Mouse (Mus musculus) ES-Bruce4 (cell line): ENCODE measurements around the gene Snrnp27. TPM values are rescaled to one million over a fixed set of nuclear protein-coding genes. Genes with fewer than 3 reads are reported as not detected.

Source experiments
- H3K27ac ChIP-seq: 2 replicates; pipeline ENCODE4 v1.5.1; 2012; ENCODE audit warnings: low read length, inconsistent platforms; ENCODE audit not compliant: insufficient read depth
- H3K27me3 ChIP-seq: 2 replicates; pipeline ENCODE4 v1.6.1; 2012; ENCODE audit warnings: mild to moderate bottlenecking, low read length, inconsistent platforms; ENCODE audit not compliant: control insufficient read depth, poor library complexity, insufficient read depth, severe bottlenecking
- H3K36me3 ChIP-seq: 2 replicates; pipeline ENCODE4 v1.6.1; 2012; ENCODE audit warnings: inconsistent platforms, mild to moderate bottlenecking, low read length, moderate library complexity; ENCODE audit not compliant: control insufficient read depth, poor library complexity, insufficient read depth, severe bottlenecking
- H3K4me1 ChIP-seq: one replicate; pipeline ENCODE4 v1.8.1; 2011; ENCODE audit warnings: low read length; ENCODE audit not compliant: control insufficient read depth, insufficient read depth
- H3K4me3 ChIP-seq: 2 replicates; pipeline ENCODE4 v1.5.1; 2011; ENCODE audit warnings: low read depth, mild to moderate bottlenecking, low read length
- H3K9ac ChIP-seq: 2 replicates; pipeline ENCODE4 v1.6.1; 2012; ENCODE audit warnings: low read depth, mild to moderate bottlenecking, inconsistent platforms; ENCODE audit not compliant: poor library complexity, severe bottlenecking
- H3K9me3 ChIP-seq: replicated peaks from 2 replicates; pipeline ENCODE4 v1.6.1; 2012; ENCODE audit warnings: mild to moderate bottlenecking, low read length, inconsistent platforms; ENCODE audit not compliant: control insufficient read depth, poor library complexity, insufficient read depth, severe bottlenecking
- CTCF ChIP-seq: IDR thresholded peaks from one replicate; pipeline ENCODE4 v1.8.1; 2011; ENCODE audit warnings: low read depth, low read length
- EP300 ChIP-seq: IDR thresholded peaks from 2 replicates; pipeline ENCODE4 v1.6.1; 2011; ENCODE audit warnings: low read depth, low read length; ENCODE audit not compliant: insufficient read depth
- POLR2A ChIP-seq: IDR thresholded peaks from one replicate; pipeline ENCODE4 v1.8.1; 2011; ENCODE audit warnings: low read length; ENCODE audit not compliant: insufficient read depth
- polyA plus RNA-seq: library from polyadenylated mRNA; stranded (reverse); fragments of >200 nt; gene quantifications from 2 replicates; pipeline ENCODE4 v1.2.4, GENCODE M21; 2011; ENCODE audit warnings: low read depth; ENCODE audit not compliant: missing spikeins, insufficient read depth, insufficient read length

Gene Snrnp27
- polyA plus RNA-seq, 1 experiment = 93.5 TPM

DNA sequence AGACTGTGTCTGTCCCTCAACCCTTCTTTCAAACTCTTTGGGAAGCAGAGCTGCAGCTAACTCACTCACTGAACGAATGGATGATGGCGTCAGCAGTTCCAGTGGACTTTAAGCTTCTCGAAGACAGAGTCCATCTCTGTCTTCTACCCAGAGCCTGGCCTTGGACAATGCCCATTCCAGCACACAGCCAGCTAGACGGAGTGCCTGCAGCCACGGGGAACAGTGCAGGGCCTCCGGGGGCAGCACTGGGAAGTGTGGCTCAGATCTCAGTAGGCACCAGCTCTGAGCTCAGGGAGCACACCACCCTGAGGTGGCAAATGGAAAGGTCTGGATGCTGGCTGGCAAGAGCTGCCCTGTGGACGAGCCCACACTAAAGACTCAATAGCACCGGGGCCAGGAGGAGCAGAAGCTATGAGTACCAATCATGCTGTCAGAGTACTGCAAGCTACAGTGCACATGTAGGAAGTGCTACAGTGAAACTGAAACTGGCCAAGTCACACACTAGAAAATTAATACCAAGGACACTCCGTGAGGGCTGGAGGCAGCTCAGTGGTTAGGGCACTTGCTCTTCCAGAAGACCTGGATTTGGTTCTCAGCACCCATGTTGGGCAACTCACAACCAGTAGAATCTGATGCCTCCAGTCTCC is 29.9 kb downstream of the Snrnp27 start:
- Histone ChIP-seq H3K4me1 (no peaks in the 10 kb centered on the region), H3K27me3 (no peaks in the 10 kb centered on the region), H3K9me3 (no peaks in the 10 kb centered on the region), H3K4me3 (no peak overlapping the region), H3K27ac (no peak overlapping the region), H3K9ac (no peak overlapping the region), H3K36me3 (no peaks in the 10 kb centered on the region)
- TF ChIP-seq POLR2A (no peak), CTCF (no peak), EP300 (no peak)

GRCm38 (mm10) chr6:86653026-86653425 is 31.3 kb downstream of the Snrnp27 start:
- TF ChIP-seq POLR2A (no peak), EP300 (no peak), CTCF (no peak)
- no peaks in the 10 kb centered on the region for H3K36me3 ChIP-seq

DNA sequence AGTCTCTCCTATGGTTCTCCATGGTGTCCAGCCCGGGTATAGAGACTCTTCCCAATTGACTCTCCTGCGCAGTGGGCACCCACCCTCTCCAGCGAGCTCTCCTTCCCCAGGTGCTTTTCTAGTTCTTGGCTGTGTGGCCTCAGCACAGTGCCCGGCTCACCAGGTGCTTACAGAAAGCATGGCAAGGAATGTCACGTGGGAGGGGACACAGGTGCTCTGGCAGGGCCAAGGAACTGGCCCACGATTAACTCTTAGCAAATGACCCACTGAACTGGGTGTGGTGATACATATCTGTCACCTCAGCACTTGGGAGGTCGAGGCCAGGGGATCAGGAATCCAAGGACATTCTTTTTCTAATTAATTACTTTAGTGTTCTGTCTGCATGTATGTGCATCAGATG is 38.2 kb downstream of the Snrnp27 start:
- no peak for TF ChIP-seq EP300
- TF ChIP-seq POLR2A = no peak
- TF ChIP-seq CTCF = no peak
- no peaks in the 10 kb centered on the region for H3K9me3 ChIP-seq
- H3K36me3 ChIP-seq = no peaks in the 10 kb centered on the region
- no peak overlapping the region for H3K27ac ChIP-seq
- no peak overlapping the region for H3K9ac ChIP-seq
- H3K4me1 ChIP-seq = no peaks in the 10 kb centered on the region
- H3K27me3 ChIP-seq = no peaks in the 10 kb centered on the region
- no peak overlapping the region for H3K4me3 ChIP-seq

More at GRCm38 (mm10) chr6:86653026-86653425, 31.3 kb downstream of the Snrnp27 start:
- Histone ChIP-seq H3K4me3 (no peak overlapping the region), H3K4me1 (no peaks in the 10 kb centered on the region), H3K9me3 (no peaks in the 10 kb centered on the region), H3K27ac (no peak overlapping the region), H3K9ac (no peak overlapping the region), H3K27me3 (no peaks in the 10 kb centered on the region)

DNA sequence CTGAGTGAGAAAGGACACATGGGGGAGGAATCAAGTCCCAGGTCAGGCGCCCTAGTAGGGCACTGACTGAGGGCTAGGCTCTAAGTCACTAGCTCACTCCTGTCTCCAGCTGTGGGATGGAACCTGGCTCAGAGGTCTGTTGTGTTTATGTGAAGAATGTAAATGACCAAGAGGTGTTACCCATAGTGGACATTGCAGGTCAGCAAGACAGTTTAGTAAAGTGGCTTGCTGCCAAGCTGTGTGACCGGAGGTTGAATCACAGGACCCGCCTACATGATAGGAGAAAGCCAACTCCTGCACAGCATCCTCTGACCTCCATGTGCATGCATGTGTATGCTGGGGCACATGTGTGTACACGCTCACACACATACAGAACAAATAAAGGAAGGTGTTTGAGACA is 38.8 kb downstream of the Snrnp27 start:
- Histone ChIP-seq H3K4me1 (no peaks in the 10 kb centered on the region), H3K27me3 (no peaks in the 10 kb centered on the region), H3K36me3 (no peaks in the 10 kb centered on the region), H3K27ac (no peak overlapping the region), H3K9ac (no peak overlapping the region), H3K9me3 (no peaks in the 10 kb centered on the region), H3K4me3 (no peak overlapping the region)
- TF ChIP-seq POLR2A (no peak), CTCF (no peak), EP300 (no peak)

GRCm38 (mm10) chr6:86644775-86645400 is 39.4 kb downstream of the Snrnp27 start:
- Histone ChIP-seq H3K36me3 (no peaks in the 10 kb centered on the region), H3K9me3 (no peaks in the 10 kb centered on the region), H3K4me1 (no peaks in the 10 kb centered on the region), H3K9ac (no peak overlapping the region), H3K4me3 (no peak overlapping the region), H3K27me3 (no peaks in the 10 kb centered on the region), H3K27ac (no peak overlapping the region)
- TF ChIP-seq EP300 (no peak), POLR2A (no peak), CTCF (no peak)

DNA sequence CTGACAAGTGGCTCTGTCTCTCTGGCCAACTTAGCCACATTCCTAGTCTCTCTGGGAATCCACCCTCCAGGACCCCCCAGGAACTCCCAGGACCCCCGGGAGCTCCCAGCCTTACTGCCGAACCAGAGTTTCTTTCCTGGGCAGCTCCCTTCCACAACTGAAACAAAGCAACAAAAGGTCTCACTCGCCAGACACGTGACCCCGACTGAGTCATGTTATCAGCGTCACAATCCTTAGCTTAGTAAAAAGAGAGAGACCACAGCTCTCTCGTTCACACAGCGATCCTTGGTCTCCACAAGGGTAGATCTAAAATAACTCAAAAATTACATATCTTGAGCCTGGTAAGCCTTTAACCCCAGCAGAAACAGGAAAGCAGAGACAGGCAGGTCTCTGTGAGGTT is 42.6 kb downstream of the Snrnp27 start:
- Histone ChIP-seq H3K27ac (no peak overlapping the region), H3K4me3 (no peak overlapping the region), H3K36me3 (no peaks in the 10 kb centered on the region), H3K4me1 (no peaks in the 10 kb centered on the region), H3K9me3 (no peaks in the 10 kb centered on the region), H3K27me3 (no peaks in the 10 kb centered on the region), H3K9ac (no peak overlapping the region)
- no peak for TF ChIP-seq POLR2A
- TF ChIP-seq CTCF = no peak
- TF ChIP-seq EP300 = no peak
